Mouse (Mus musculus) kidney, adult 11 months (tissue): ENCODE measurements around the gene Agpat1.

ENCODE experiments used
- DNase-seq: peaks from one replicate; pipeline ENCODE4 v3.0.0; 2022

Agpat1 gene

DNA sequence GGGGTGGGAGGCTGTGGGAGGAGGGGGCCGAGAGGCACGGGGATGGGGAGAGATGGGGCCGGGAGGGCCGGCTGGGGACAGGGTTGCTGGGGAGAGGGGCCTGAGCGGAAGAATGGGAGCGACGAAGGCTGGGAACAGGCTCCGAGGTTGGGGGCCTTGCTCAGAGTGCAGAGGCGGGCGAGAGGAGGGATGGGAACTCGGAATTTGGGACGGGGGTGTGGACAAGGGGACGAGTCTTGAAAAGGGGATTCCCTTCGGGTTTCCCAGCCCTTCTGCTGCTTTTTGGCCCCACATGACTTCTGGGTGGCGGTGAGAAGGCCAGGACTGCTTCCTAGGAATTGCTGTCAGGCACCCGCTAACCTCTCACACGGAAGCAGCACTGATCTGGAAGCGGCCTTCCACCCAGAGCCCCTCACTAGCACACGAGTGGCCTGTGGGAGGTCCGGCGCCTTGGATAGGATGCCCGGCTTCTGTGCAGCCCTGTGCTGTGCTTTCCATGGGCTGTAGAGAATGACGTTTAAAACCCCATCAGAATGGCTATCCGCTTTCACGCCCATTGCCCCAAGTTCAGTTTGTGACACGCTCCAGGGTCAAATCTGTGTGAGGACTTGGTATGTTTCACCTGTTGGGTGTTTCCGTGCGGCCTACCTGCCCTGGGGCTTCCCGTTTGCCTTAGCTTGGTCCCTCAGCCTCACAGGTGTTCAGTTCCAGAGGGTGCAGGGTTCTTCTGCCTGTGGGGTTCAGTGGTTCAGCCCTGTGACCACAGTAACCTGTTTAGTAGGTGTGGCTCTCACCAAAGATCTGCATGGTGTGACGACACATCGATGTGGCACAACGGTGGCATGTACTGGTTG, 2.4 kb downstream of the Agpat1 start:
- no peak for DNase-seq

- no peak for DNase-seq
These were observed 3.9 kb downstream of the Agpat1 start for GRCm38 (mm10) chr17:34607997-34608396.

DNA sequence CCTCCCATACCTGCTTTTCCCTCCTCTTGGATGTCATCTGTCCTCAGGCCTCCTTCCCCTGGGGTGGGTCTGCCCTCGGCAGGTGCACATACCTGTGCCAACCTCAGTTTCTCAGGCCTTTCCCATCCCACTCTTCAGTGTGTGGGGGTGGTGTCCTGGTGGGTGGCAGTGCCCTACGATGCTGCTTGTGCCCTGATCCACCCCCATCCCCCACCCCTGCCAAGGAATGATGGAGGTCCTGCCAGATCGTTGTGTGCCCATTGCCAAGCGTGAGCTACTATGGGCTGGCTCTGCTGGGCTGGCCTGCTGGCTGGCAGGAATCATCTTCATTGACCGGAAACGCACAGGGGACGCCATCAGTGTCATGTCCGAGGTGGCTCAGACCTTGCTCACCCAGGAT, 7.0 kb downstream of the Agpat1 start:
- DNase-seq = no peak

DNA sequence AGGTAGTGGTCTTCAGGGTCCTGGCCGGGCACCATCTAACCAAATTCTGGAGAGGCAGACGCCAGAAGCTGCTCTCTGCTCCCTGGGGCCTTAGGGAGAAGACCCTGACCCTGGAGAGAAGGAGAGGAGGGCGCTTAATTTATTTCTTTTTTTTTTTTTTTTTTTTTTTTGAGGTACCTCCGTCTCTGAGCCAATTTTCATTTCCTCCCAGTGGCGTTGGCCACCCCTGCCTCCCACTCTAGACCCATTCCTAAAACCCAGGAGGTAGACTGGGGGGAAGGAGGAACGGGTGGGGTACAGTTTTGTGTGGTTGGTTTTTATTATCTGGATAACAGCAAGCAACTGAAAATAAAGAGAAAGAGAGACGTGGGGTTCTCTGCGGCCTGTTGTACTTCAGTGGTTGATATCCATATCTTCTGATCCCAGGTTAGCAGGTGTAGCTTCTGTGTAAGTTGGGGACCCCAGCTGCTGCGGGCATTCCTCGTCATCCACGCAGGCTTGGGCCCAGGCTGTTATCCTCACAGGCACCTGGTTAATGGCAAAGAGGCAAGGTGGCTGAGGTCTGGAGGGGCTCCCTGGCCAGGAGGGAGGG, 9.1 kb downstream of the Agpat1 start:
- DNase-seq = no peak

GRCm38 (mm10) chr17:34613830-34614229, 9.8 kb downstream of the Agpat1 start:
- no peak for DNase-seq

DNA sequence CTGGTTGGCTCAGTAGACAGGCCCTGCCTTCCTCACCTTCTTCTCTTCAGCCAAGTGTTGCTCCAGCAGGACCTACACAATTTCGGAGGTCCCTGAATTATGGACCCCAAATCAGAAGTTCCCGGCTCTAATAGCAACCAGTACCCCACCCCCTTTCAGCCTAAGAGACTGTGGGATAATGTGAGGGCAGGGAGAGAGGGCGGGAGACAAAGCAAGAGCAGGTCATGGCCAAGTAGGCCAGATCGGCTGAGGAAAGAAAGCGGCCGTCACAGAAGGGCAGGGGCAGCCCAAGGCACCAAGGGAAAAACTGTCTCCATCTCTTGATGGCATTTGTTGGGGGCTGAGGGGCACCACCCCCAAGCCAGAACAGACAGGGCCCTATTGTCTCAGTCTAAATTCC, 11.8 kb downstream of the Agpat1 start, which contains the start of gene Egfl8:
Gene Egfl8, minus strand, starts transcription at position 101 of the 400 bp plus-strand sequence.
- no peak for DNase-seq

DNA sequence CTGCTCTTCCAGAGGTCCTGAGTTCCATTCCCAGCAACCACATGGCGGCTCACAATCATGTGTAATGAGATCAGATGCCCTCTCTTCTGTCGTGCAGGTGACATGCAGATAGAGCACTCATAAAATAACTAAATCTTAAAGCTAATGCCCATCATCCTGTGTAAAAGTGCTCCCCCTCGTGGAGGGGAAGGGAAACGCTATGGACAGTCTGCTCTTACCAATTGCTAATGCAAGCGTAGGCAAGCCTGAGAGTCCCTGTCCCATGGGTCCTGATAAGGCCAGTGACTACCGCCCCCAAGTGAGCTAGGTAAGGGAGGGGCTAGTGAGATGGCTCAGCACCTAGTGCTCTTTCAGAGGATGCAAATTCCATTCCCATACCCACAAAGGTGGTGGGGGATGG, 14.9 kb downstream of the Agpat1 start:
- DNase-seq = peak; percentile 68

DNA sequence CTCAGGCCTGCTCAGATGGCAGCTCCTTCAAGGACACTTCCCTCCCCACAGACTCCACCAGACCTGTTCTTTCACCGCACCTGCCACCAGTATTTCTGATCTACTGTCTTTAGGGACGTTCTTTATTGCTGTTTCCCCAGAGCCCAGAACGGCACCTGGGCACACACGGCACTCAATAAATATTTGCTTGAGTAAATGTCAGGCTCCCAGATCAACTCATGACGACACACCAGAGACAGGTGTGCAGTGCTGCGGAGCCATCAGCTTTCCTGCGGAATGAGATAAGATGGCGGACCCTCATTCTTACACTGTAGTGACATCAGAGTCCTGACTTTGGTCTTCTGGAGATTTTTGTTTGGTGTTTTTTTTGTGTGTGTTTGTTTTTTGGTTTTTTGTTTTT, 16.9 kb downstream of the Agpat1 start:
- no peak for DNase-seq

- DNase-seq = no peak
These were observed 19.1 kb downstream of the Agpat1 start for GRCm38 (mm10) chr17:34623161-34623560.

GRCm38 (mm10) chr17:34624981-34625380, 20.9 kb downstream of the Agpat1 start:
- no peak for DNase-seq

- peak; percentile 44 for DNase-seq
These were observed 22.2 kb downstream of the Agpat1 start for GRCm38 (mm10) chr17:34626062-34626772.

- DNase-seq = peak; percentile 39
These were observed 22.7 kb downstream of the Agpat1 start for GRCm38 (mm10) chr17:34626773-34627092.

DNA sequence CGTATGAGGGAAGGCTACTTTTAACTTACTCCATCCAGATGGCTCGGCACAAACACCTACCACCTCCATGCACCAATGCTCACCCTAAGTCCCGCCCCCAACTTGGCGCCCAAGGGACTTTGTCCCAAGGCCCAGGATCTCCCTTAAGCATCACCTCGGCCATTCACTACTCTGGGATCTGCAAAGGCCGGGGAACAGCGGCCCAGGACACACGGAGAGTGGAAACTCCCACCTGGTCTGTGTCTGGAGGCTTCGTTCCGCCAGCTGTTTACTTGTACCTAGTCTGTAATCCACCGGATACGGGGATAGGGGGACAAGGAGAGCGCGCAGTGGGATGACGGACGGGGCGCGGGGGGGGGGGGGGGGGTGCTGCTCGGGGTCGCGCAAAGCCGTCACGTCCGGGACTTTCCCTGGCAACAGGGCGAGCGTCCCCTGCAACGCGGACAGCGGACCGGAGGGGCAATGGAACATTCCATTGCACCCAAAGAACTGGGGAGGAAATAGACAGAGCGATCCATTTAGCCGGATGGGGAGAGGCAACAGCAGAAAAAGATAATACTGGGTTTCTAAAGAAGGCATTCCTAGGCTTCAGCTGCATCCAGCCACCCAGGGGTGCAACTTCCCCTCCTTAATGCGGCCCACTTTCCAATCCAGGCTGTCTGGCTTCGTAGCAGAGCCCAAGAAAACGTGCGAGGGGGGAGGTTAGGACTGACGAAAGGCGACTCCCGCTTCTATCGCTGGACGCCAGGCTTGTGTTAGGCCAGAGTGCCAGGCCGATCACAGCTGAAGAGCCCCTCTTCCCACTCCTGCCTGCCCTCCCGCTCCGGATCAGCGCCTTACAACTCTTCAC, 23.3 kb downstream of the Agpat1 start:
- DNase-seq = peak; percentile 91

- peak; percentile 70 for DNase-seq
These were observed 24.0 kb downstream of the Agpat1 start, which contains the start of gene Ppt2 for GRCm38 (mm10) chr17:34627943-34628643. Gene Ppt2 (minus strand): TSS chr17:34628510.

DNA sequence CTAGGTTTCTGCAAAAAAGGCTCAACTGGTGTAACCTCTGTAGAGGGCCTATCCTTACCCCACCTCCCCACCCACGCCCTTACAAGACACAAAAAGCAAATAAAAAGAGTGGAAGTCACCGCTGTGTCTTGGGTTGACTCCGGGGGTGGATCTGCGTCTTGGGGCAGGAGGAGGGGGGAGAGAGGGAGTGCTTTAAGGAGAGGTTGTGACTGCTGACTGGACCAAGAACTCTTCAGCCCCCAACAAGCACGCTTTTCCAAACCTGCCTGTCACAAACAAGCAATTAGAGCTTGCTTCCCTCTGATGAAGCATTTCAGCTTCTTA, 24.5 kb downstream of the Agpat1 start:
- no peak for DNase-seq

GRCm38 (mm10) chr17:34629221-34629751, 25.2 kb downstream of the Agpat1 start, which contains the start of gene Prrt1:
Gene Prrt1 (plus strand): TSS chr17:34629533.
- no peak for DNase-seq

GRCm38 (mm10) chr17:34629796-34630603, 25.9 kb downstream of the Agpat1 start:
- DNase-seq = no peak

- DNase-seq = no peak
These were observed 26.8 kb downstream of the Agpat1 start for GRCm38 (mm10) chr17:34630761-34631301.

GRCm38 (mm10) chr17:34631647-34632046, 27.6 kb downstream of the Agpat1 start:
- no peak for DNase-seq

- DNase-seq = peak; percentile 87
These were observed 28.2 kb downstream of the Agpat1 start for GRCm38 (mm10) chr17:34632261-34632691.

- DNase-seq = no peak
These were observed 31.6 kb downstream of the Agpat1 start for GRCm38 (mm10) chr17:34635671-34636070.
